Mouse (Mus musculus) heart, embryonic 11.5 days (tissue): ENCODE results near the gene Tceal9. TPM values are rescaled to one million over a fixed set of nuclear protein-coding genes. Genes with fewer than 3 reads are reported as not detected.
A peak's percentile ranks its signal among the peaks of the same experiment; 100 is the strongest.

Experiments used
- ATAC-seq: fragments of 200-750 bp; cut with Nextera tagmentation; replicated peaks from 2 replicates; pipeline ENCODE4 v1.8.0; 2017; ENCODE audit warnings: moderate library complexity; ENCODE audit not compliant: insufficient number of reproducible peaks, low FRiP score, low TSS enrichment
- H3K27ac ChIP-seq: fragments of 300-500 bp; sonication (generic); 2 replicates; pipeline ENCODE4 v1.5.1; 2014; ENCODE audit warnings: mild to moderate bottlenecking, low read depth, low read length
- H3K27me3 ChIP-seq: fragments of 300-500 bp; sonication (generic); 2 replicates; pipeline ENCODE4 v1.6.1; 2014; ENCODE audit warnings: mild to moderate bottlenecking, low read length, mixed read lengths; ENCODE audit not compliant: control insufficient read depth, insufficient read depth
- H3K36me3 ChIP-seq: fragments of 300-500 bp; sonication (generic); 2 replicates; pipeline ENCODE4 v1.6.1; 2014; ENCODE audit warnings: mild to moderate bottlenecking, low read length, moderate library complexity, mixed read lengths; ENCODE audit not compliant: control insufficient read depth, insufficient read depth
- H3K4me1 ChIP-seq: fragments of 300-500 bp; sonication (generic); 2 replicates; pipeline ENCODE4 v1.6.1; 2014; ENCODE audit warnings: low read length; ENCODE audit not compliant: control insufficient read depth, insufficient read depth
- H3K4me2 ChIP-seq: fragments of 300-500 bp; sonication (generic); 2 replicates; pipeline ENCODE4 v1.6.1; 2014; ENCODE audit warnings: mild to moderate bottlenecking, moderate library complexity
- H3K4me3 ChIP-seq: fragments of 300-500 bp; sonication (generic); 2 replicates; pipeline ENCODE4 v1.5.1; 2014; ENCODE audit warnings: low read depth, low read length
- H3K9ac ChIP-seq: fragments of 300-500 bp; sonication (generic); 2 replicates; pipeline ENCODE4 v1.6.1; 2014; ENCODE audit warnings: mild to moderate bottlenecking, low read depth, low read length, moderate library complexity
- H3K9me3 ChIP-seq: fragments of 300-500 bp; sonication (generic); replicated peaks from 2 replicates; pipeline ENCODE4 v1.6.1; 2016; ENCODE audit warnings: low read length; ENCODE audit not compliant: control insufficient read depth
- WGBS: fragments of 180-500 bp; shearing (Covaris S2); extraction: QIAGEN DNeasy Blood & Tissue Kit; methylation state at CpG from one replicate; pipeline ENCODE4 v1.1.7; 2014; ENCODE audit not compliant: insufficient replicate concordance; 5-methylcytosine and 5-hydroxymethylcytosine counted together
- polyA plus RNA-seq: library from polyadenylated mRNA; unstranded; fragments of >200 nt; fragmentation: Nextera tagmentation; extraction: Ambion mirVana; gene quantifications from 2 replicates; pipeline ENCODE4 v1.2.1, GENCODE M21; 2014

The Tceal9 gene
- polyA plus RNA-seq, 1 experiment from 2014 or later, result 595 TPM

DNA sequence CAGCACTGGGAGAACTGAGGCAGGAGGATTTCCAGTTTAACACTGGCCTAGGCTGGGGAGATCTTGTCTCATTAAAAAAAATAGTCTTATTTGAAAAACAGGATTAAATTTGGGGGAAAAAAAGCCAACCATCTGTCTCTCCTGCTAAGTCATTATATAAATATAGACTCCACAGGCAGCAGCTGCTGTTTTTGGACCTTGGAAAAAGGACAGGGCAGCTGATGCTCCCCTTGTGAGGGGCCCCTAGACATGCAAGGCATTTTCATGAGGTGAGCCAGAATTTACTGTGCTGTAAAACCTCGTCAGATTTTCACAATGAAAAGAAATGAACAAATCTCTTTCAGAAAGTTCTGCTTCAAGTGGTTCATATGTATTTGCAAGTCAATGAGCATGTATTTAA is 28.6 kb upstream of the Tceal9 start:
- 53% methylated on average over 1 of the region's 1 CpGs for WGBS
- Histone ChIP-seq H3K9ac (no peak overlapping the region), H3K4me3 (no peak overlapping the region), H3K4me2 (no peak overlapping the region), H3K9me3 (no peaks in the 10 kb centered on the region), H3K27ac (0 out of 2 replicates have a peak overlapping the region, but pooled peaks have one; percentile 10), H3K27me3 (no peaks in the 10 kb centered on the region), H3K36me3 (no peaks in the 10 kb centered on the region), H3K4me1 (no peaks in the 10 kb centered on the region)
- ATAC-seq, result no peak

GRCm38 (mm10) chrX:136223714-136224113 is 21.2 kb upstream of the Tceal9 start:
- WGBS, result 56% methylated on average over 6 of the region's 6 CpGs
- Histone ChIP-seq H3K9me3 (no peaks in the 10 kb centered on the region), H3K27me3 (no peaks in the 10 kb centered on the region), H3K4me3 (no peak overlapping the region), H3K4me1 (no peaks in the 10 kb centered on the region), H3K9ac (no peak overlapping the region), H3K4me2 (no peak overlapping the region), H3K36me3 (no peaks in the 10 kb centered on the region), H3K27ac (no peak overlapping the region)
- no peak for ATAC-seq

GRCm38 (mm10) chrX:136227768-136228167 is 17.1 kb upstream of the Tceal9 start:
- no peak overlapping the region for H3K4me2 ChIP-seq
- no peak overlapping the region for H3K9ac ChIP-seq
- no peak for ATAC-seq
- 43% methylated on average over 5 of the region's 5 CpGs for WGBS
- H3K36me3 ChIP-seq, result no peaks in the 10 kb centered on the region
- H3K4me1 ChIP-seq, result no peaks in the 10 kb centered on the region
- H3K9me3 ChIP-seq, result no peaks in the 10 kb centered on the region
- H3K4me3 ChIP-seq, result no peak overlapping the region
- no peaks in the 10 kb centered on the region for H3K27me3 ChIP-seq
- no peak overlapping the region for H3K27ac ChIP-seq

- no peak overlapping the region for H3K4me3 ChIP-seq
- 51% methylated on average over 3 of the region's 3 CpGs for WGBS
- H3K9me3 ChIP-seq, result no peaks in the 10 kb centered on the region
- no peak overlapping the region for H3K4me2 ChIP-seq
- no peaks in the 10 kb centered on the region for H3K36me3 ChIP-seq
- H3K27me3 ChIP-seq, result no peaks in the 10 kb centered on the region
- H3K27ac ChIP-seq, result no peak overlapping the region
- H3K9ac ChIP-seq, result no peak overlapping the region
- no peaks in the 10 kb centered on the region for H3K4me1 ChIP-seq
- ATAC-seq, result no peak
These were observed 6.8 kb upstream of the Tceal9 start for GRCm38 (mm10) chrX:136238118-136238517.

GRCm38 (mm10) chrX:136243181-136243580 is 1.7 kb upstream of the Tceal9 start:
- WGBS, result 75% methylated on average over 2 of the region's 2 CpGs
- no peak for ATAC-seq

DNA sequence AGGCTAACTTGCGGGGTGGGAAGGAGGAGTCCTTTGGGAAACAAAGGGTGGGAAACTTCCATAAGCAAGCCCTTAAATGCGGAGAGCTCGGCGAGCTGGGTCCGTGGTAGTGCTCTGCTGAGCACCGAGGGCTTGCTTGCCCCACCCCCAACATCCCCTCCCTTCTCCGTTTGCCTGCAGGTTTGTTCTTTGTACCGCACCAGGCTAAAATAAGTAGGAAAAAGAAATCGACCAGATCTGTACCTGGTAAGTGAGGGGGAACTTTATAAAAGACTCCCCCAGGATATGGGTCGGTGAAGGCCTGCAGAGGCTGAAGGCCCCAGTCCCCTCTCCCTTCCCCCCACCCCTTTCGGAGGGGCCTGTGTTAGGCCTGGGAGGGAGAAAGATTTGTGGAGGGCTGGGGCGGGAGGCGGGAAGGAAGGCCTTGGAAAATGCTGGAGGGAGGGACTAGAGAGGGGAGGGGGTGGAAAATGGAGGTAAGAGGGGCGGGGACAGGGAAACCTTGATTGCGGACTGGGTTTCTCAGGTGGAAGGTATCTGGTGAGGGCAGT is 717 bp downstream of the Tceal9 start:
- peak; percentile 58; the same call in 1 of the 2 replicates for ATAC-seq
- Histone ChIP-seq H3K4me1 (no peaks in the 10 kb centered on the region), H3K9ac (peak overlapping the region; percentile 86), H3K36me3 (no peaks in the 10 kb centered on the region), H3K4me2 (peak overlapping the region; percentile 55), H3K27me3 (no peaks in the 10 kb centered on the region), H3K27ac (peak overlapping the region; percentile 82), H3K4me3 (peak overlapping the region; percentile 59), H3K9me3 (no peaks in the 10 kb centered on the region)
- 13% methylated on average over 15 of the region's 15 CpGs for WGBS

More at GRCm38 (mm10) chrX:136243181-136243580, 1.7 kb upstream of the Tceal9 start:
- Histone ChIP-seq H3K36me3 (no peaks in the 10 kb centered on the region), H3K27ac (no peak overlapping the region), H3K4me3 (no peak overlapping the region), H3K4me2 (no peak overlapping the region), H3K4me1 (no peaks in the 10 kb centered on the region), H3K9ac (no peak overlapping the region), H3K27me3 (no peaks in the 10 kb centered on the region), H3K9me3 (no peaks in the 10 kb centered on the region)

DNA sequence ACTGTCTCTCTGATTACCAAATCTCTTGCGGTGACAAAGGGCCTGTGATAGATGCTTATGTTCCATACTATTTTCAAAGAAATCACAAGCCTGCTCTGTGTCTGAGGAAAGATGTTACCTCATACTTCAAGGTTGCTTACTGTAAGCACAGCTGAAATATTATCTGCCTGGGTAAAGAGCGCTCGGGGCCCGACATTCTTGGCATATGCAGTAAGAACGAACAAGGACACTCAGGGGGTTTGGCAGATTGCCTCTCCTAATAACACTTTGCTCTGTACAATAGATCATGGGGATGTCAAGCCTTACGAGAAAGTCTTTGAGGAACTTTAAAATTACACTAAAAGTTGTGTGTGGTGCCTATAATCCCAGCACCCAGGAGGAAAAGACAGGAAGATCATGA is 3.9 kb downstream of the Tceal9 start:
- no peak overlapping the region for H3K9ac ChIP-seq
- H3K9me3 ChIP-seq, result no peaks in the 10 kb centered on the region
- H3K36me3 ChIP-seq, result no peaks in the 10 kb centered on the region
- H3K4me2 ChIP-seq, result no peak overlapping the region
- no peak overlapping the region for H3K4me3 ChIP-seq
- H3K27ac ChIP-seq, result no peak overlapping the region
- no peaks in the 10 kb centered on the region for H3K4me1 ChIP-seq
- WGBS, result 46% methylated on average over 6 of the region's 6 CpGs
- no peak for ATAC-seq
- H3K27me3 ChIP-seq, result no peaks in the 10 kb centered on the region

- no peaks in the 10 kb centered on the region for H3K27me3 ChIP-seq
- H3K4me2 ChIP-seq, result no peak overlapping the region
- H3K4me1 ChIP-seq, result no peaks in the 10 kb centered on the region
- H3K9ac ChIP-seq, result no peak overlapping the region
- H3K27ac ChIP-seq, result no peak overlapping the region
- no peaks in the 10 kb centered on the region for H3K36me3 ChIP-seq
- ATAC-seq, result no peak
- no peaks in the 10 kb centered on the region for H3K9me3 ChIP-seq
- 65% methylated on average over 7 of the region's 7 CpGs for WGBS
- H3K4me3 ChIP-seq, result no peak overlapping the region
These were observed 4.8 kb downstream of the Tceal9 start for GRCm38 (mm10) chrX:136249671-136250070.

DNA sequence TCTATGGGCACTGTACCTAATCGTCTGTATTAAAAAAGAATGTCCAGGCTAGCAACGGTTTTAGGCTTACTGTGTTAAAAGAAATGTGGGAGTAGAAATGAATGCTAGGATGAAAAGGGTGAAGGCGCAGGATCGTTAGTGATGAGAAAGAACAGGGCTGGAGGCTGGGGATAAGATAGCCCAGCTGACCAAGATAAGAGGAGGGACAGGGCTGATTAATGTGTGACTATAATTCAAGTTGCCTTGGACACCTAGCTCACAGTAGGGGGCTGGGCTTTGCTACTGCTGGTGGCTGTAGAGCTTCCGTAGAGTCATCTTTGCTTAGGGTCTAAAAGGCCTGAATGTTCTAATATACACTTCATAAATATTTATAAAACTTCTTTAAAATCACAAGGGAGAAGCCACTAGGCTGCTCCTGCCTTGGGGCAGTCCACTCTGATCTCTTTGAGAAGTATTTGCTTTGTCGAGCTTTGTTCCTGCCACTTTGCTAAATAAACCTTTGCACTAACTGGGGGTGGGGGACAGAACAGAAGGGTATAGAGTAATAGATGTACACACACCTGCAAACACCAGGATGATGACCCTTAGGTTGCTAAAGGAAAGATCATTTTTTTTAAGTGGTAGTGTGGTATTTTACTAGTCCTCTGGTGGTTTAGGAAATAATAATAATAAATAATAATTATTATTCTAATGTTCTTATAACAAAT is 7.3 kb downstream of the Tceal9 start:
- H3K4me3 ChIP-seq, result no peak overlapping the region
- no peak overlapping the region for H3K4me2 ChIP-seq
- no peak overlapping the region for H3K27ac ChIP-seq
- WGBS, result 36% methylated on average over 6 of the region's 6 CpGs
- H3K4me1 ChIP-seq, result no peaks in the 10 kb centered on the region
- H3K9me3 ChIP-seq, result no peaks in the 10 kb centered on the region
- no peak overlapping the region for H3K9ac ChIP-seq
- no peaks in the 10 kb centered on the region for H3K27me3 ChIP-seq
- ATAC-seq, result no peak; the same call in 1 of the 2 replicates
- H3K36me3 ChIP-seq, result no peaks in the 10 kb centered on the region
